Mouse (Mus musculus): ENCODE measurements around the gene Crb2. TPM values are rescaled to one million over a fixed set of nuclear protein-coding genes. Genes with fewer than 3 reads are reported as not detected.

Crb2 gene
- polyA plus RNA-seq, 1 experiment from 2014 or later = 0.22 TPM

GRCm38 (mm10) chr2:37786461-37786860 is 10.4 kb downstream of the Crb2 start:
- Histone ChIP-seq H3K9ac (no peak overlapping the region; the same call in 1 of the 2 replicates), H3K4me3 (peak overlapping the region; percentile 44), H3K9me3 (no peaks in the 10 kb centered on the region), H3K27ac (no peak overlapping the region), H3K27me3 (peaks cover 49% of the 10 kb centered on the region), H3K4me1 (peaks cover 13% of the 10 kb centered on the region; the same call in 1 of the 2 replicates), H3K4me2 (peak overlapping the region; percentile 74), H3K36me3 (no peaks in the 10 kb centered on the region)
- ATAC-seq (ENCODE audit: insufficient number of reproducible peaks, insufficient read depth, low FRiP score, low TSS enrichment, low read depth) = no peak
- WGBS = 15% methylated on average over 45 of the region's 52 CpGs

GRCm38 (mm10) chr2:37788176-37788962 is 12.3 kb downstream of the Crb2 start:
- H3K27me3 ChIP-seq = peaks cover 63% of the 10 kb centered on the region
- 0 out of 2 replicates have a peak, but pooled peaks cover 7% of the 10 kb centered on the region for H3K4me1 ChIP-seq
- no peaks in the 10 kb centered on the region for H3K36me3 ChIP-seq
- WGBS = 63% methylated on average over 7 of the region's 7 CpGs
- no peak for ATAC-seq (ENCODE audit: insufficient number of reproducible peaks, insufficient read depth, low FRiP score, low TSS enrichment, low read depth)
- no peak overlapping the region for H3K27ac ChIP-seq
- no peaks in the 10 kb centered on the region for H3K9me3 ChIP-seq
- no peak overlapping the region for H3K4me2 ChIP-seq
- no peak overlapping the region for H3K4me3 ChIP-seq
- no peak overlapping the region for H3K9ac ChIP-seq

- Histone ChIP-seq H3K4me2 (no peak overlapping the region), H3K27me3 (peaks cover 69% of the 10 kb centered on the region), H3K27ac (no peak overlapping the region), H3K4me1 (0 out of 2 replicates have a peak, but pooled peaks cover 7% of the 10 kb centered on the region), H3K36me3 (no peaks in the 10 kb centered on the region), H3K9me3 (no peaks in the 10 kb centered on the region), H3K4me3 (no peak overlapping the region), H3K9ac (no peak overlapping the region)
- no peak for ATAC-seq (ENCODE audit: insufficient number of reproducible peaks, insufficient read depth, low FRiP score, low TSS enrichment, low read depth)
- WGBS = 84% methylated on average over 5 of the region's 5 CpGs
These were observed 13.0 kb downstream of the Crb2 start for GRCm38 (mm10) chr2:37789029-37789428.

GRCm38 (mm10) chr2:37789995-37790394 is 13.9 kb downstream of the Crb2 start:
- Histone ChIP-seq H3K4me2 (no peak overlapping the region), H3K9me3 (no peaks in the 10 kb centered on the region), H3K4me1 (0 out of 2 replicates have a peak, but pooled peaks cover 7% of the 10 kb centered on the region), H3K4me3 (no peak overlapping the region), H3K9ac (no peak overlapping the region), H3K27me3 (peaks cover 74% of the 10 kb centered on the region), H3K36me3 (no peaks in the 10 kb centered on the region), H3K27ac (no peak overlapping the region)
- no peak; the same call in 1 of the 2 replicates for ATAC-seq (ENCODE audit: insufficient number of reproducible peaks, insufficient read depth, low FRiP score, low TSS enrichment, low read depth)
- WGBS = 87% methylated on average over 10 of the region's 10 CpGs

GRCm38 (mm10) chr2:37790738-37791137 is 14.7 kb downstream of the Crb2 start:
- Histone ChIP-seq H3K9me3 (no peaks in the 10 kb centered on the region), H3K4me1 (0 out of 2 replicates have a peak, but pooled peaks cover 7% of the 10 kb centered on the region), H3K4me3 (no peak overlapping the region), H3K27me3 (peaks cover 73% of the 10 kb centered on the region), H3K4me2 (no peak overlapping the region), H3K9ac (no peak overlapping the region), H3K36me3 (no peaks in the 10 kb centered on the region), H3K27ac (no peak overlapping the region)
- ATAC-seq (ENCODE audit: insufficient number of reproducible peaks, insufficient read depth, low FRiP score, low TSS enrichment, low read depth) = no peak
- WGBS = 88% methylated on average over 14 of the region's 14 CpGs

GRCm38 (mm10) chr2:37791340-37791739 is 15.3 kb downstream of the Crb2 start:
- Histone ChIP-seq H3K4me1 (0 out of 2 replicates have a peak, but pooled peaks cover 7% of the 10 kb centered on the region), H3K9ac (no peak overlapping the region), H3K4me2 (no peak overlapping the region), H3K27ac (no peak overlapping the region), H3K4me3 (no peak overlapping the region), H3K27me3 (peaks cover 69% of the 10 kb centered on the region), H3K9me3 (no peaks in the 10 kb centered on the region), H3K36me3 (no peaks in the 10 kb centered on the region)
- 93% methylated on average over 4 of the region's 4 CpGs for WGBS
- no peak for ATAC-seq (ENCODE audit: insufficient number of reproducible peaks, insufficient read depth, low FRiP score, low TSS enrichment, low read depth)

GRCm38 (mm10) chr2:37796021-37796420 is 20.0 kb downstream of the Crb2 start:
- no peak for ATAC-seq (ENCODE audit: insufficient number of reproducible peaks, insufficient read depth, low FRiP score, low TSS enrichment, low read depth)
- no peak overlapping the region for H3K27ac ChIP-seq
- peaks cover 43% of the 10 kb centered on the region for H3K27me3 ChIP-seq
- H3K36me3 ChIP-seq = 0 out of 2 replicates have a peak, but pooled peaks cover 10% of the 10 kb centered on the region
- H3K4me3 ChIP-seq = no peak overlapping the region
- no peak overlapping the region for H3K4me2 ChIP-seq
- H3K9ac ChIP-seq = no peak overlapping the region
- no peaks in the 10 kb centered on the region for H3K9me3 ChIP-seq
- WGBS = 44% methylated on average over 1 of the region's 1 CpGs
- no peaks in the 10 kb centered on the region for H3K4me1 ChIP-seq

GRCm38 (mm10) chr2:37797046-37797445 is 21.0 kb downstream of the Crb2 start:
- H3K9me3 ChIP-seq = no peaks in the 10 kb centered on the region
- no peak for ATAC-seq (ENCODE audit: insufficient number of reproducible peaks, insufficient read depth, low FRiP score, low TSS enrichment, low read depth)
- H3K27me3 ChIP-seq = peaks cover 35% of the 10 kb centered on the region
- no peak overlapping the region for H3K4me3 ChIP-seq
- no peaks in the 10 kb centered on the region for H3K4me1 ChIP-seq
- H3K9ac ChIP-seq = no peak overlapping the region
- 92% methylated on average over 4 of the region's 4 CpGs for WGBS
- H3K27ac ChIP-seq = no peak overlapping the region
- H3K4me2 ChIP-seq = no peak overlapping the region
- H3K36me3 ChIP-seq = 0 out of 2 replicates have a peak, but pooled peaks cover 10% of the 10 kb centered on the region

GRCm38 (mm10) chr2:37799137-37799536 is 23.1 kb downstream of the Crb2 start:
- WGBS = 74% methylated on average over 6 of the region's 6 CpGs
- H3K9me3 ChIP-seq = no peaks in the 10 kb centered on the region
- H3K27me3 ChIP-seq = peaks cover 14% of the 10 kb centered on the region
- no peak overlapping the region for H3K4me3 ChIP-seq
- H3K4me1 ChIP-seq = no peaks in the 10 kb centered on the region
- ATAC-seq (ENCODE audit: insufficient number of reproducible peaks, insufficient read depth, low FRiP score, low TSS enrichment, low read depth) = no peak
- 0 out of 2 replicates have a peak, but pooled peaks cover 10% of the 10 kb centered on the region for H3K36me3 ChIP-seq
- H3K4me2 ChIP-seq = no peak overlapping the region
- H3K9ac ChIP-seq = no peak overlapping the region
- H3K27ac ChIP-seq = no peak overlapping the region

- 0 out of 2 replicates have a peak, but pooled peaks cover 10% of the 10 kb centered on the region for H3K36me3 ChIP-seq
- no peaks in the 10 kb centered on the region for H3K27me3 ChIP-seq
- no peak overlapping the region for H3K4me2 ChIP-seq
- no peaks in the 10 kb centered on the region for H3K4me1 ChIP-seq
- no peak overlapping the region for H3K27ac ChIP-seq
- H3K9me3 ChIP-seq = no peaks in the 10 kb centered on the region
- H3K4me3 ChIP-seq = no peak overlapping the region
- WGBS = 88% methylated on average over 4 of the region's 4 CpGs
- no peak for ATAC-seq (ENCODE audit: insufficient number of reproducible peaks, insufficient read depth, low FRiP score, low TSS enrichment, low read depth)
- no peak overlapping the region for H3K9ac ChIP-seq
These were observed 25.6 kb downstream of the Crb2 start for GRCm38 (mm10) chr2:37801687-37802086.

- no peak for ATAC-seq (ENCODE audit: insufficient number of reproducible peaks, insufficient read depth, low FRiP score, low TSS enrichment, low read depth)
- no peaks in the 10 kb centered on the region for H3K27me3 ChIP-seq
- H3K36me3 ChIP-seq = 0 out of 2 replicates have a peak, but pooled peaks cover 10% of the 10 kb centered on the region
- WGBS = 43% methylated on average over 4 of the region's 4 CpGs
- H3K9me3 ChIP-seq = no peaks in the 10 kb centered on the region
- no peak overlapping the region for H3K4me3 ChIP-seq
- no peaks in the 10 kb centered on the region for H3K4me1 ChIP-seq
- no peak overlapping the region for H3K27ac ChIP-seq
- H3K4me2 ChIP-seq = no peak overlapping the region
- no peak overlapping the region for H3K9ac ChIP-seq
These were observed 26.7 kb downstream of the Crb2 start for GRCm38 (mm10) chr2:37802610-37803212.

GRCm38 (mm10) chr2:37811682-37812081 is 35.6 kb downstream of the Crb2 start:
- Histone ChIP-seq H3K4me1 (no peaks in the 10 kb centered on the region), H3K27ac (no peak overlapping the region), H3K27me3 (no peaks in the 10 kb centered on the region), H3K4me3 (no peak overlapping the region), H3K4me2 (no peak overlapping the region), H3K9me3 (no peaks in the 10 kb centered on the region), H3K36me3 (peaks cover 15% of the 10 kb centered on the region; the same call in 1 of the 2 replicates), H3K9ac (no peak overlapping the region)
- no peak for ATAC-seq (ENCODE audit: insufficient number of reproducible peaks, insufficient read depth, low FRiP score, low TSS enrichment, low read depth)
- 80% methylated on average over 2 of the region's 2 CpGs for WGBS

Data from embryonic facial prominence, embryonic 13.5 days (tissue).